Mouse (Mus musculus) limb, embryonic 11.5 days (tissue): ENCODE measurements around the gene Phc2. TPM values are rescaled to one million over a fixed set of nuclear protein-coding genes. Genes with fewer than 3 reads are reported as not detected.

Experiments used
- ATAC-seq: fragments of 200-750 bp; cut with Nextera tagmentation; 2 replicates; pipeline ENCODE4 v1.8.0; 2017; ENCODE audit warnings: low read depth; ENCODE audit not compliant: insufficient number of reproducible peaks, low FRiP score, low TSS enrichment
- DNase-seq: peaks from one replicate; pipeline ENCODE4 v3.0.0-alpha.2; 2015; ENCODE audit warnings: low spot score
- H3K27ac ChIP-seq: fragments of 300-500 bp; sonication (generic); replicated peaks from 2 replicates; pipeline ENCODE4 v1.5.1; 2014; ENCODE audit warnings: low read depth, mild to moderate bottlenecking, low read length
- H3K27me3 ChIP-seq: fragments of 300-500 bp; sonication (generic); 2 replicates; pipeline ENCODE4 v1.6.1; 2014; ENCODE audit warnings: mild to moderate bottlenecking, low read length, mixed read lengths; ENCODE audit not compliant: control insufficient read depth, insufficient read depth
- H3K36me3 ChIP-seq: fragments of 300-500 bp; sonication (generic); 2 replicates; pipeline ENCODE4 v1.6.1; 2014; ENCODE audit warnings: mild to moderate bottlenecking, low read length, moderate library complexity, mixed read lengths; ENCODE audit not compliant: control insufficient read depth, insufficient read depth
- H3K4me1 ChIP-seq: fragments of 300-500 bp; sonication (generic); 2 replicates; pipeline ENCODE4 v1.6.1; 2014; ENCODE audit warnings: low read length, mixed read lengths; ENCODE audit not compliant: control insufficient read depth, insufficient read depth
- H3K4me2 ChIP-seq: fragments of 300-500 bp; sonication (generic); 2 replicates; pipeline ENCODE4 v1.6.1; 2014; ENCODE audit warnings: low read depth, mild to moderate bottlenecking, moderate library complexity; ENCODE audit not compliant: severe bottlenecking
- H3K4me3 ChIP-seq: fragments of 300-500 bp; sonication (generic); 2 replicates; pipeline ENCODE4 v1.5.1; 2014; ENCODE audit warnings: low read depth, low read length
- H3K9ac ChIP-seq: fragments of 300-500 bp; sonication (generic); 2 replicates; pipeline ENCODE4 v1.6.1; 2014; ENCODE audit warnings: mild to moderate bottlenecking, low read length
- H3K9me3 ChIP-seq: fragments of 300-500 bp; sonication (generic); 2 replicates; pipeline ENCODE4 v1.6.1; 2016; ENCODE audit warnings: low read length; ENCODE audit not compliant: control insufficient read depth
- WGBS: fragments of 180-500 bp; shearing (Covaris S2); extraction: QIAGEN DNeasy Blood & Tissue Kit; methylation state at CpG from one replicate; pipeline ENCODE4 v1.1.7; 2014; 5-methylcytosine and 5-hydroxymethylcytosine counted together
- polyA plus RNA-seq: library from polyadenylated mRNA; unstranded; fragments of >200 nt; fragmentation: Nextera tagmentation; extraction: Ambion mirVana; gene quantifications from 2 replicates; pipeline ENCODE4 v1.2.1, GENCODE M21; 2014

Phc2 gene
- polyA plus RNA-seq, 1 experiment from 2014 or later = 63.2 TPM

DNA sequence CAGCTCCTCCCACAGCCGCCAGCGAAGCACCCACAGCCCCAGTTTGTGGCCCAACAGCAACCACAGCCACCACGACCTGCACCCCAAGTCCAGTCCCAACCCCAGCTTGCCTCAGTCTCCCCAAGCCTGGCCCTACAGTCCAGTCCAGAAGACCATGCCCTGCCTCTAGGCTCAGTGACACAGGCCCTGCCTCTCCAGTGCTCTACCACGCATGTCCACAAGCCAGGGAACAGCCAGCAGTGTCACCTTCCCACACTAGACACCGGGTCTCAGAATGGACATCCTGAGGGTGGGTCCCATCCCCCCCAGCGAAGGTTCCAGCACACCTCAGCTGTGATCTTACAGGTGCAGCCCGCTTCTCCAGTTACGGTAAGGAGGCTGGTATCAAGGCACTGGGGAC is 68.4 kb downstream of the Phc2 start:
- Histone ChIP-seq H3K27ac (no peak overlapping the region), H3K4me1 (peaks cover 23% of the 10 kb centered on the region), H3K9me3 (no peaks in the 10 kb centered on the region), H3K4me3 (no peak overlapping the region), H3K36me3 (no peaks in the 10 kb centered on the region), H3K4me2 (no peak overlapping the region), H3K9ac (no peak overlapping the region), H3K27me3 (peaks cover 7% of the 10 kb centered on the region; the same call in 1 of the 2 replicates)
- no peak for DNase-seq
- 92% methylated on average over 8 of the region's 8 CpGs for WGBS
- no peak for ATAC-seq

DNA sequence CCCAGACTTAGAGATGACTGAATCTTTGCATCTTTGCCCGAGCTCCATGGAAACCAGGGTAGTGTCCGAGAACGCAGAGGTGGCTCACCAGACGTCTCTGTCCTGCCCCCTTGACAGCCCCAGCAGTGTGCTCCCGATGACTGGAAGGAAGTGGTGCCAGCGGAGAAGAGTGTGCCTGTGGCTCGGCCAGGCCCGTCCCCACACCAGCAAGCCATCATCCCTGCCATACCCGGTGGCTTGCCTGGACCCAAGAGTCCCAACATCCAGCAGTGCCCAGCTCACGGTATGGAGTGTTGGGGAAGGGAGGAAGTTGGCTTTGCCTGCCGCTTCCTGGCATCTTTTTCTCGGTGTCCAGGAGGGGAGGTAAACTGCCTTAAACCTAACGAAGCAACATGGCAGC is 68.9 kb downstream of the Phc2 start:
- ATAC-seq (no peak), DNase-seq (no peak)
- Histone ChIP-seq H3K4me3 (no peak overlapping the region), H3K9ac (no peak overlapping the region), H3K27me3 (peaks cover 7% of the 10 kb centered on the region; the same call in 1 of the 2 replicates), H3K4me1 (peaks cover 24% of the 10 kb centered on the region), H3K4me2 (no peak overlapping the region), H3K27ac (no peak overlapping the region), H3K9me3 (no peaks in the 10 kb centered on the region), H3K36me3 (no peaks in the 10 kb centered on the region)
- 90% methylated on average over 13 of the region's 13 CpGs for WGBS

DNA sequence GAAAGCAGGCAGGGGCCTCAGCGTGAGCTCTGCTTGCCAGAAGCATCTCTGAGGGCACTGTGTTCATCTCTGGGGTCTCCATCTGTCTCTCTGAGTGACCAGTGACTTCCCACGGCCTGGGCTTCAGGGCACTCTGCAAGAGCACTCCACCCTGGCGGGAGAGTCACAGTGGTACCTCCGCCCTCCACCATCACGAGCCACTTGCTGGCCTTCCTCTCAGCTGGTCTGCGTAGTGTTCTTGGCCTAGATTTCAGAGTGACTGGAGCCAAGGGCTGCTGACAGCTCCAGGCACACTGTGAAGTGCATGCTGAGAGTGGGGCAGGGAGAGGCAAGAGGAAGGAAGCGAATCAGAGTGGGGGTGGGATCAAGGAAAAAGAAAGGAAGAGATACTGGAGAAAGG is 69.6 kb downstream of the Phc2 start:
- H3K4me1 ChIP-seq = peaks cover 30% of the 10 kb centered on the region
- no peaks in the 10 kb centered on the region for H3K9me3 ChIP-seq
- no peaks in the 10 kb centered on the region for H3K36me3 ChIP-seq
- no peak for DNase-seq
- 72% methylated on average over 7 of the region's 7 CpGs for WGBS
- no peak overlapping the region for H3K27ac ChIP-seq
- no peak overlapping the region for H3K4me2 ChIP-seq
- H3K27me3 ChIP-seq = peaks cover 7% of the 10 kb centered on the region; the same call in 1 of the 2 replicates
- H3K9ac ChIP-seq = no peak overlapping the region
- H3K4me3 ChIP-seq = no peak overlapping the region
- no peak for ATAC-seq

DNA sequence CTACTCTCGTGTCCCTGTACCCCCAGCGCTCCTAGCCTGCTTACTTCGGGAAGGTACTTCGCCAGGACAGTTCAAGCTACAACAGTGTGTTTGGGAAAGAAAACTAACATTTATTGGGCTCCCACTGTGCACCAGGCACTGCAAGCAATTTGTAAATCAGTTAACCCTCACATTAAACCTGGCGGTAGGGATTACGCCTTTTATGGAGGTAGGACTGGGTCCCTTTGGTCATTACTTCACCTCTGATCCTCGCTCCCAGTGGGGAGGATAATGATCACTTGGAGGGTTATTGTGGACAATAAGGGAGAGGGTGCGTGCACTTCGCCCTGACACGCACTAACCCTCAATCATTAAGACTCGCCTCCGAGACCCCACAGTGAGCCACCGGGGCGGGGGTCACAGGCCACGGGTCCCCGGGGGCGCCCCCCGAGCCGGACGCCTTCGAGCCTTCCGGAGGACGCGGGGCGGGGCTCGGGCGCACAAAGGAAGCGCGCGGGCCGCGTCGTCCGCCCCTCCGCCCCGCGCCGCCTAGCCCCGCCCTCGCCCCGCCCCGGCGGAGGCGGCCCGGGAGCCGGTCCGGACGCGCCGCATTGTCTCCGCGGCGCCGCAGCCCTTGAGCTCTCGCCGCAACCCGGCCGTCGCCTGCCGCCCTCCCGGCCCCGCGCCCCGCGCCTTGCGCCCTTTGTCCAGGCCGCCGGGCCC is 72.7 kb downstream of the Phc2 start:
- Histone ChIP-seq H3K4me3 (peak overlapping the region; percentile 93), H3K27ac (peak overlapping the region; percentile 96), H3K9ac (peak overlapping the region; percentile 99), H3K36me3 (peaks cover 2% of the 10 kb centered on the region; the same call in 1 of the 2 replicates), H3K9me3 (no peaks in the 10 kb centered on the region), H3K4me1 (peaks cover 29% of the 10 kb centered on the region), H3K4me2 (peak overlapping the region; percentile 93), H3K27me3 (peaks cover 7% of the 10 kb centered on the region; the same call in 1 of the 2 replicates)
- WGBS = 3% methylated on average over 38 of the region's 68 CpGs
- DNase-seq (peak; percentile 83), ATAC-seq (peak; percentile 88)

DNA sequence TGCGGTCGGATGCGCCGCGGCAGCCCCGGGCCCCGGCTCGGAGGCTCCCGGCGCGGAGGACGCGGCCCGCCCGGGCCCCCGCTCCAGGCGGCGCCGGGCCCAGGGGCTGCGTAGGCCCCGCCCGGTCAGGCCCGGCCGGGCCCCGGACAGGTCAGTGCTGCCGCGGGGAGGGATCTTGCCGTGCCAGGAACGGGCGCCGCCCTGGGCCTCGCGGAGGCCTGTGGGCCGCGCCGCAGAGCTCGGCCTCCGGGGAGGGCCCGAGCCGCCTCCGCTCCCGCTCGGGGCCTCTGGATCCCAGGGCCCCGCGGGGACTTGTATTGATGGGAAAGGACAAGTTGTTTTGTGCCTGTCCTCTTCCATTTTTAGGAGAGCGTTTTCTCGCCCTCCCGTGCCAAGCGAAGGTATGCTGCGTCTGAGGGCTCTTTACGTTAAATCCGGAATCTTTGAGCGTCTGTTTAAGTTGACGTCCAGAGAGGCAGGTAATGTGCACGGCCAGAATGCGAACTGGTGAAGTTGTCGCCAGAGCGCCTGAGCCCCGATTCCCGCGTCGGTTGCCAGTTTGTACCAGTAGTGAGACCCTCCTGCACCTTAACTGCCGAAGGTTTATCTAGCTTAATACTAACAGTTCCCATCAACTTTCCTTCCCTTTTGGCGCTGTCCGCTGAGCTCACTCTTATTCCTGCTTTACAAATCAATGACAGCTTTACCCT is 73.4 kb downstream of the Phc2 start:
- DNase-seq = peak; percentile 59
- H3K27ac ChIP-seq = peak overlapping the region; percentile 96
- under 1% methylated on average over 58 of the region's 65 CpGs for WGBS
- peak overlapping the region; percentile 93 for H3K4me3 ChIP-seq
- H3K4me2 ChIP-seq = peak overlapping the region; percentile 93
- peak; percentile 63 for ATAC-seq
- H3K9me3 ChIP-seq = no peaks in the 10 kb centered on the region
- peaks cover 29% of the 10 kb centered on the region for H3K4me1 ChIP-seq
- H3K27me3 ChIP-seq = peaks cover 5% of the 10 kb centered on the region; the same call in 1 of the 2 replicates
- H3K36me3 ChIP-seq = peaks cover 2% of the 10 kb centered on the region; the same call in 1 of the 2 replicates
- peak overlapping the region; percentile 99 for H3K9ac ChIP-seq

DNA sequence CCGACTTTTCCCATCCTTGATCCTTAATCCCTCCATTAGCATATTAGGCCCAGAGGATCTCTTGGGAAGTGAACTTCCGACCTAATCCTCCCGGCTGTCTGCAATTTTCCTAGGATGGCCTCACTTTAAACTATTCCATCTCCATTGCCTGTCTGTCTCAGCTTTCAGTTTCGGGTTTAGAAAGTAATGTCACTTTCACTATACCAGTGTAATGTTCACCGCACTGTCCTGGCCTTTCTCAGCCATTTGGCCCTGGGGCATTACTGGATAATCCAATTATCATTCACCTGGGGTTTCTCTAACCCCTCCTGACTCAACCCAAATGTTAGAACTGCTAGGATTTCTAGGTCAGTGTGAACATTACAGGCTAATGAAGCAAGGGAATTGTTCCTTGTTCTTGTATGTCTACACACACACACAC is 73.9 kb downstream of the Phc2 start:
- Histone ChIP-seq H3K9ac (peak overlapping the region; percentile 99), H3K36me3 (peaks cover 2% of the 10 kb centered on the region; the same call in 1 of the 2 replicates), H3K9me3 (no peaks in the 10 kb centered on the region), H3K4me1 (peaks cover 33% of the 10 kb centered on the region), H3K27me3 (peaks cover 5% of the 10 kb centered on the region; the same call in 1 of the 2 replicates), H3K4me3 (peak overlapping the region; percentile 93), H3K27ac (no peak overlapping the region), H3K4me2 (peak overlapping the region; percentile 93)
- no peak for ATAC-seq
- 0% methylated on average over 5 of the region's 5 CpGs for WGBS
- no peak for DNase-seq

DNA sequence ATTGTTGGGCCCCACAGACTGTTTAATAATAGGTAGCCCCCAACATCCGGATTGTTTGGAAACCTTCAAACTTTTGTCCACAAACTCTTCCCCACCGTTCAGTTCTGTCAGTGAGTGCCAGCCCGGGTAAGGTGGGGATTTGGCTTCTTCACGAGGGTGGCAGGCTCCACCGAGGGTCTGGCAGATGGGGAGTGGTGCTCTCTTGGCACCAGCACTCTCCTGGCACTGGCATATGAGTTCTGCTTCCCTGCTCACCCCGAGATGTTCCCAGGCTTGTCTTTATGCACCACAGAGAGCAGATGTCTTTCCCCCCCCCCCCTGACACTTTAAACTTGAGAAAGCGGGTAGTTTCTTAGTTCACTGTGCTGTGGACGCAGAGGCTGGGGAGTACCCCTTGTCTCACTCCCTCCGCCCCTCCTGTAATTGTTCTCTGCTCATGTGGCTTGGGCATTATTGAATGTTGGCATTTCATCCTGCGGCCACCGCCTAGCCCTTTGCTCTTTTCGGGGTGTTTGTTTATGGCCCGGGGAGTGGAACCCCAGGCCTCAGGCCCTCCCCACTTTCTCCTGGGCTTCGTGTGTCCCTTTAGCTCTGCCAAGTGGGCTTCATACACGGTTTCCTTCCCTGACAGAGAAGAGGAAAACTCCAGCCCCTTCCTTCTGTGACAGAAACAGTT is 74.7 kb downstream of the Phc2 start:
- no peaks in the 10 kb centered on the region for H3K9me3 ChIP-seq
- H3K27ac ChIP-seq = 0 out of 2 replicates have a peak overlapping the region, but pooled peaks have one; percentile 2
- H3K27me3 ChIP-seq = peaks cover 5% of the 10 kb centered on the region; the same call in 1 of the 2 replicates
- peak overlapping the region; percentile 93 for H3K4me3 ChIP-seq
- 32% methylated on average over 15 of the region's 15 CpGs for WGBS
- H3K36me3 ChIP-seq = peaks cover 2% of the 10 kb centered on the region; the same call in 1 of the 2 replicates
- DNase-seq (no peak), ATAC-seq (no peak)
- peak overlapping the region; percentile 99 for H3K9ac ChIP-seq
- H3K4me2 ChIP-seq = peak overlapping the region; percentile 93
- H3K4me1 ChIP-seq = peaks cover 35% of the 10 kb centered on the region

DNA sequence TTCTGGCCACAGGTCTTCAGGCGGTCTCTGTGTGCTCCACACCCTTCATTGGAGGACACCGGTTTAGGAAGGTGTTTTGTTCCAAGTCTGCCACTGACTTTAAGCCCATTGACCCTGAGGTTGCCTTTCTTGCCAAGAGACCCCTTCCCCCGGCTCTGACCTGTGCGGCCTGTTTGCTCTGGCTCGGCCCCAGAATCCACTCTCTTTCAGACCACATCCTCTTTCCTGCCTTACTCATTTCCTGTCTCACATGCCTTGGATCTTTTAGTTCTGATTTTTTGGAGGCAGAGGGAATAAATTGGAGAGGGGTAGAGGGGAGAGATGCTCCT is 75.2 kb downstream of the Phc2 start:
- peaks cover 36% of the 10 kb centered on the region for H3K4me1 ChIP-seq

More for the DNA sequence above, 75.2 kb downstream of the Phc2 start:
- DNase-seq = no peak
- H3K36me3 ChIP-seq = peaks cover 2% of the 10 kb centered on the region; the same call in 1 of the 2 replicates
- peaks cover 5% of the 10 kb centered on the region; the same call in 1 of the 2 replicates for H3K27me3 ChIP-seq
- H3K4me2 ChIP-seq = peak overlapping the region; percentile 93
- H3K27ac ChIP-seq = 0 out of 2 replicates have a peak overlapping the region, but pooled peaks have one; percentile 2
- H3K4me3 ChIP-seq = peak overlapping the region; percentile 93
- peak overlapping the region; percentile 22; the same call in 1 of the 2 replicates for H3K9ac ChIP-seq
- no peak for ATAC-seq
- 40% methylated on average over 5 of the region's 5 CpGs for WGBS
- H3K9me3 ChIP-seq = no peaks in the 10 kb centered on the region
